Mouse (Mus musculus) heart, embryonic 13.5 days (tissue): ENCODE results near the gene Nxpe3. TPM values are rescaled to one million over a fixed set of nuclear protein-coding genes. Genes with fewer than 3 reads are reported as not detected.

ENCODE experiments used
- ATAC-seq: fragments of 200-750 bp; cut with Nextera tagmentation; 2 replicates; pipeline ENCODE4 v1.8.0; 2017; ENCODE audit warnings: moderate TSS enrichment; ENCODE audit not compliant: insufficient number of reproducible peaks, low FRiP score, low TSS enrichment; ENCODE audit errors: extremely low read depth
- H3K27ac ChIP-seq: fragments of 300-500 bp; sonication (generic); replicated peaks from 2 replicates; pipeline ENCODE4 v1.5.1; 2015; ENCODE audit warnings: moderate library complexity, mild to moderate bottlenecking, inconsistent platforms
- H3K27me3 ChIP-seq: fragments of 300-500 bp; sonication (generic); replicated peaks from 2 replicates; pipeline ENCODE4 v1.6.1; 2015; ENCODE audit warnings: mild to moderate bottlenecking, inconsistent platforms
- H3K36me3 ChIP-seq: fragments of 300-500 bp; sonication (generic); 2 replicates; pipeline ENCODE4 v1.6.1; 2015; ENCODE audit warnings: mild to moderate bottlenecking, inconsistent platforms
- H3K4me1 ChIP-seq: fragments of 300-500 bp; sonication (generic); 2 replicates; pipeline ENCODE4 v1.6.1; 2015; ENCODE audit warnings: inconsistent platforms
- H3K4me2 ChIP-seq: fragments of 300-500 bp; sonication (generic); 2 replicates; pipeline ENCODE4 v1.6.1; 2015; ENCODE audit warnings: inconsistent platforms, mild to moderate bottlenecking, moderate library complexity
- H3K4me3 ChIP-seq: fragments of 300-500 bp; sonication (generic); 2 replicates; pipeline ENCODE4 v1.5.1; 2015; ENCODE audit warnings: moderate library complexity, mild to moderate bottlenecking, inconsistent platforms
- H3K9ac ChIP-seq: fragments of 300-500 bp; sonication (generic); 2 replicates; pipeline ENCODE4 v1.6.1; 2015; ENCODE audit warnings: inconsistent platforms, mild to moderate bottlenecking, moderate library complexity
- H3K9me3 ChIP-seq: fragments of 300-500 bp; sonication (generic); 2 replicates; pipeline ENCODE4 v1.6.1; 2016; ENCODE audit warnings: inconsistent platforms
- WGBS: fragments of 180-500 bp; shearing (Covaris S2); methylation state at CpG from one replicate; pipeline ENCODE4 v1.1.7; 2015; ENCODE audit warnings: mixed read lengths; 5-methylcytosine and 5-hydroxymethylcytosine counted together
- polyA plus RNA-seq: library from polyadenylated mRNA; unstranded; fragments of >200 nt; fragmentation: Nextera tagmentation; extraction: Ambion mirVana; gene quantifications from 2 replicates; pipeline ENCODE4 v1.2.1, GENCODE M21; 2015

Gene Nxpe3
- polyA plus RNA-seq, 1 experiment from 2014 or later: 0.59 TPM

DNA sequence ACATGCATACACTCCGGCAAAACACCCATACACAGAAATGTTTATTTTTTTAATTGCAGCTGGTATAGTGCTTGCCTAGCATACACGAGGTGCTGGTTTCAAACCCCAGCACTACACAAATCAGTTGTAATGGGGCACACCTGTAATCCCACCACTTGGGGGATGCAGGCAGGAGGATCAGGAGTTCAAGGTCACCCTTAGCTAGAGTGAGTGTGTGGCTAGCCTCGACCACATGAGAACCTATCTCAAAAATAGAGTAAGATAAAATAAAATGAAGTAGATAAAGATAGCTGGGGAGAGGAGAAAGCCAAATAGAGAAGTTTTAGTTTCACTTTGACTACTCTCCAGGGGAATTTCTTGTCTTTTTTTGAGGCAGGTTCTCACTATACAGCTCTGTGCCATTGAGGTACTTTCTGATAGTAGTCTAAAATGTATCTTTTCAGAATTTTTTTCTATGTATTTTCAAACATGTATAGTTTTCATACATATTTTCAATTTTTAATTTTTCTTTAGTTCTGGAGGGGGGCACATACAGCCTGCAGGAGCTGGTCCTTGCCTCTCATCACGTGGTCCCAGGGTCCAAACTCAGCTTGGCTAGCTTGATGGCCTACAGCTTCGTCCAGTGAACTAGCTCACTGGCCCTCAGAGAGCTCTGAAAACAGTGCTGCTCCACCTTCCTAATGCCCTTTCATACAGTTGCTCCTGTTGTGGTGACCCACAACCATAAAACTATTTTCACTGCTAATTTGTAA, 12.0 kb upstream of the Nxpe3 start:
- peaks cover 61% of the 10 kb centered on the region for H3K36me3 ChIP-seq
- H3K27me3 ChIP-seq: no peaks in the 10 kb centered on the region
- H3K4me3 ChIP-seq: no peak overlapping the region
- H3K9ac ChIP-seq: no peak overlapping the region
- H3K4me2 ChIP-seq: no peak overlapping the region
- H3K27ac ChIP-seq: no peak overlapping the region
- ATAC-seq: no peak
- 83% methylated on average over 5 of the region's 5 CpGs for WGBS
- H3K4me1 ChIP-seq: no peaks in the 10 kb centered on the region
- H3K9me3 ChIP-seq: no peaks in the 10 kb centered on the region

DNA sequence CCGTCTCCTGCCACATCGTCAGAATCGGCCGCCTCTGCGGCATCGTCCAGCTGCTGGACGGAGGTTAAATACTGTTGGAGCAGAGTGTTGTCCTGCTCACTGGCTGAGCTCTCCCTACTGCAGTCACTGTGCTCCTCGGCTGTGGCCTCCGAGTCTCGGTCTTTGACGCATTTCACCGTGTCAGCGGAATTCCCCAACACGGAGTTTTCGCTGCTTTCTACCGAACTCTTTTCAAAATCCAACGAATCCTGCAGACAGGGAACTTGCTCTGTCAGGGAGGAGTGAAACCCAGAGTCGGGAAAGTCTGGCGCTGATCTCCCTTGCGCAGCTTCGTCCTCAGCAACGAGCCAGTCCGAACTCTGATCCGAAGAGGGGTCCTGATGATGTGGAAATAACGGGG, 10.3 kb upstream of the Nxpe3 start:
- Histone ChIP-seq H3K9ac (no peak overlapping the region), H3K27me3 (no peaks in the 10 kb centered on the region), H3K36me3 (peaks cover 54% of the 10 kb centered on the region), H3K27ac (no peak overlapping the region), H3K4me3 (no peak overlapping the region), H3K4me1 (no peaks in the 10 kb centered on the region), H3K9me3 (no peaks in the 10 kb centered on the region), H3K4me2 (no peak overlapping the region)
- 84% methylated on average over 25 of the region's 25 CpGs for WGBS
- ATAC-seq: no peak

DNA sequence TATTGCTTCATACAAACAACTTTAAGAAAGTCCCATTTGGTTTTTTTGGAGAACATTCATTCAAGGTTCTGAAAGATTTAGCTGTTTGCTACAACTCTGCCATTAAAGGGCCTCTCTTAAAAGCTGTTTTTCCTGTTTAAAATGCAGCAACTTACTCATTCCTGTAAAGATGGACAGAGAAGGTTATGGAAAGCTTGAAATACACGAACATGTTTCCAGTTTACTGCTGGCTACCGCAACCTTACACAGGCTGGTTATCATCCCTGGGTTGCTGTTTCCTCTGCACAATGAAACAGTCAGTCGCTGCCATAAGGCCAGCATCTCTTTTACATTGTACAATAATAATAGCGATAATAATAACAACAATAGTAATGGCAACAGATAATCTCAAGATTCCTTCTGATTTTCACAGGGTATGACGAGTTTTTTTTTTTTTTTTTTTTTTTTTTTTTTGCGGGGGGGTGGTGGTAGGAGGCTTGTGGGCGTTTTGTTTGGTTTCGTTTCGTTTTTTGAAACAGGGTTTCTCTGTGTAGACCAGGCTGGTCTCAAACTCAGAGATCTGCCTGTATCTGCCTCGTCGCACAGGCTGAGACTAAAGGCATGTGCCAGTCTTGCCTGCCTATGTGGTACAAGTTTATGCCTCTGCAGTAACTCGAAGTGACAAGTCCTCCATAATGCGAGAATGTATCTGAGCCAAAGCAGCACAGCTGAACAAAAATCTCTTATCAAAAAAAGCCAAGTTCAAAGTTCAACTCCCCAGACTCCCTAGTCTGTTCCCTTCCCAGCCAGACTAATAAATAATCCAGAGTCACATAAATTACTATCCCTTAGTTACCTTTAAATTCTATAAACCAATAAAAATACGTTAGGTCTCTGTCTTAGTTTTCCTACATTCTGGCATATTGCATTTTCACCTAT, 7.0 kb upstream of the Nxpe3 start:
- H3K9me3 ChIP-seq: no peaks in the 10 kb centered on the region
- no peak for ATAC-seq
- H3K4me2 ChIP-seq: no peak overlapping the region
- H3K27ac ChIP-seq: no peak overlapping the region
- peaks cover 9% of the 10 kb centered on the region for H3K4me1 ChIP-seq
- H3K36me3 ChIP-seq: peaks cover 31% of the 10 kb centered on the region
- WGBS: 80% methylated on average over 14 of the region's 14 CpGs
- H3K9ac ChIP-seq: no peak overlapping the region
- H3K4me3 ChIP-seq: no peak overlapping the region
- H3K27me3 ChIP-seq: no peaks in the 10 kb centered on the region

DNA sequence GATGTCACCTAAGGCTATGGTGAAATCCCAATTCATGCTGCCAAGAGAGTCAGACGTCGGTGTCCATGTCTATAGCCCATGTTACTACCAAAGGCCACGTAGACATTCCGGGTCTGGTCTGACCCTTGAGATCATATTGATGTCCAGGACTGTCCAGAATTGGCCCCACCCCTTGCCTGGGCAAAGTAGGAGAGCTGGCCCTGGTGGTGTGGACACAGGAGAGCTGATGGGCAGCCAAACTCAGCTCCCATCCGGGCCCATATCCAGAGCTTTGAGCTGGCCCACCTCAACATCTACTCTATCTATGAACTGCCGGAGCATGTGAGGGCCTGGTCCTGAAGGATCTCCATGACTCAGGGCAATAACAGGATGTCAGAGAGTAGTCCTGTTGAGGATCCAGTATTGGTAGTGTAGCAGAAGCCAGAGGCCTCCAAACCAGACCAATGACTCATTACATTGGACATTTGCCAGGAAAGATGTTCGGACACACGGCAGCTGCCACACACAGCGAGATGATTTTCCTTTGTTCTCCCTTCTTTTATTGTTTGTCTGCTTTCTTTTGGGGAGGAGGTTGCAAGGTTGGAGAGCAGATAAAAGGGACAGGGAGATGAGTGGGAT, 3.4 kb upstream of the Nxpe3 start:
- Histone ChIP-seq H3K36me3 (peaks cover 4% of the 10 kb centered on the region), H3K9ac (no peak overlapping the region), H3K27me3 (no peaks in the 10 kb centered on the region), H3K4me3 (no peak overlapping the region), H3K4me2 (no peak overlapping the region), H3K4me1 (peaks cover 27% of the 10 kb centered on the region), H3K9me3 (no peaks in the 10 kb centered on the region), H3K27ac (0 out of 2 replicates have a peak overlapping the region, but pooled peaks have one; percentile 12)
- 53% methylated on average over 9 of the region's 9 CpGs for WGBS
- no peak for ATAC-seq

DNA sequence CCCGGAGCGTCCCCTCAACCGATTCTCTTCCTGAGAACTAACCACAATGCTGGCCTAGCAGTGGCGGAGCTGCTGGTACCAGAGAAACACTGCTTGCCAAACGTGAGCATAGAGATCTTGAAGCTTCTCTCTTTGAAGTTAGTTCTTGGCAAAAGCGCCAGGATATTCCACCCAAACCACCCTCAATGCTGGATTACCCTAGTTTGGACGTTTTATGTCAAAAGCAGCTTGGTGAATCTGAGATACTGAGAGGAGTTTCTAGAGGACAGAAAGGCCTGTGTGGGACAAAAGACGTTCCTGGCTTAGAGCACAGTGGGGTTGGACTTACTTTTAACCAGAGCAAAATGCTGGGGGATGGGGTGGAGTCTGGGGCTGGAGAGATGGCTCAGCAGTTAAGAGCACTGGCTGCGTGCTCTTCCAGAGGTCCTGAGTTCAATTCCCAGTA, 588 bp upstream of the Nxpe3 start:
- ATAC-seq: no peak
- 5% methylated on average over 9 of the region's 9 CpGs for WGBS
- Histone ChIP-seq H3K36me3 (no peaks in the 10 kb centered on the region), H3K9me3 (no peaks in the 10 kb centered on the region), H3K4me1 (peaks cover 36% of the 10 kb centered on the region), H3K27ac (peak overlapping the region; percentile 73), H3K9ac (peak overlapping the region; percentile 81), H3K4me2 (peak overlapping the region; percentile 82), H3K27me3 (no peaks in the 10 kb centered on the region), H3K4me3 (peak overlapping the region; percentile 82)

DNA sequence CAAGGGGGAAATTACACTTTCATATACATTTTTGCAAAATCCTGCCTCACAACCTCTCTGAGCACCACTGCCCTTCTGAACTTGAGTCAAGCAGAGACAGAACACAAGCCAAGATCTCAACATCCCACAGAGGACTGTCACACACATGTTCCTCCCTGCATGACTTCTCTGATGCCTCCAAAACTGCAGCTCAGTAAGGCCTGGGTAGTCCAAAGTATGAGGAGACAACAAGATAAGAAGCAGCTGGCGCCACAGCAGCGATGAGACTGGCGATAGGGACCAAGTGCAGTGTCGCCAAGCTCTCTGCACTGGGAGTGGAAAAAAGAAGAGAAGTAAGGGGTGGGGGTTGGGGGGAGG, 571 bp downstream of the Nxpe3 start:
- H3K9ac ChIP-seq: peak overlapping the region; percentile 81
- H3K36me3 ChIP-seq: peaks cover 3% of the 10 kb centered on the region
- no peaks in the 10 kb centered on the region for H3K9me3 ChIP-seq
- H3K4me1 ChIP-seq: peaks cover 36% of the 10 kb centered on the region
- WGBS: 0% methylated on average over 4 of the region's 4 CpGs
- no peak overlapping the region; the same call in 1 of the 2 replicates for H3K27ac ChIP-seq
- peak overlapping the region; percentile 82 for H3K4me3 ChIP-seq
- H3K27me3 ChIP-seq: no peaks in the 10 kb centered on the region
- peak overlapping the region; percentile 82 for H3K4me2 ChIP-seq
- no peak for ATAC-seq

DNA sequence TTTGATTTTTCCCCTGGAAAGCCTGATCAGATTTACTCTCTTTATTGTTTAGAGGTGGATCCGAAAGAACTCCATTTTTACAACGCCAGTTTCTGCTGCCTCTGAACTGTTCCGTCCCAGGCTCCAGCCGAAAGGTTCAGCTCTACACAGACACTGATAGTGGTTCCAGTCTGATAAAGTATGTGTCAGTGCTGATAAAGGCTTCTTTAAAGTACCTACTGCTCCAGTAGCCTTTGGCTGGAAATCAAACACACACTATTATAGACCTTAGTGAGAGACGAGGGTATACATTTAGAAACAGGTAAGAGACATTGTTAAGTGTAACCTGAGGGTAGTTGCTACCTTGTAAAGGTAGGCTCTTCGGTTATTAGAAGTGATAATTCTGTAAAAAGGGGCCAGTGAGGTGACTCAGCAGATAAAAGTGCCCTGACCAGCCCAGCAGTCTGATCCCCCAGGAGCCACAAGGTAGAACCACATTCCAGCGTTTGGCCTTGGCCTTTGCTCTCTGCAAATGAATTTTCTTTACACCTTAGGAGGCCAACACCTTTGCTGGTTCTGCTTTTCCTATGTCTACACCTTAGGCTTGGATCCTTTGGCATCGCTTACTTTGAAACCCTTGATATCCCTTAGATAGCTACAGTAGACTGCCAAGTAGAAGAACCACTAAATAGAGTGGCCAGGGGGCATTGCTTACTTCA, 1.5 kb downstream of the Nxpe3 start:
- H3K4me3 ChIP-seq: no peak overlapping the region
- peak overlapping the region; percentile 82 for H3K4me2 ChIP-seq

DNA sequence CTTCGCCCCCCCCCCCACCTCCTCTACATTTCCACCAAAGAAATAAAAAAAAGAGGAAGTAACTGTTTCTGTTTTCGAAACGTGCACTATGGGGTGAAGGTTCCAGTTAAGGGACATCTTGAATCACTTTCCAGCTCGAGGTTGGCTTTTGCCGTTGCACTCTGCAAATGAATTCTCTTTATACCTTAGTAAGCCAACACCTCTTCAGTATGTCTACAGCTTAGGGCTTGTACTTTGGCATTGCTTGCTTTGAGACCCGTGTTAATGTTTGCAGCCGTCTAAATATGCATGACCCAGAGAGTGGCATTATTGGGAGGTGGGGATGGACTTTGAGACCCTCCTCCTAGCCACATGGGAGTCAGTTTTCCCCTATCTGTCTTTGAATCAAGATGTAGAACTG, 2.6 kb downstream of the Nxpe3 start:
- Histone ChIP-seq H3K27me3 (no peaks in the 10 kb centered on the region), H3K4me2 (no peak overlapping the region), H3K4me1 (peaks cover 31% of the 10 kb centered on the region), H3K4me3 (no peak overlapping the region), H3K27ac (no peak overlapping the region), H3K36me3 (peaks cover 4% of the 10 kb centered on the region), H3K9me3 (no peaks in the 10 kb centered on the region), H3K9ac (no peak overlapping the region)
- no peak for ATAC-seq
- 69% methylated on average over 6 of the region's 7 CpGs for WGBS

More for the DNA sequence above, 1.5 kb downstream of the Nxpe3 start:
- Histone ChIP-seq H3K9me3 (no peaks in the 10 kb centered on the region), H3K27ac (no peak overlapping the region), H3K9ac (no peak overlapping the region), H3K27me3 (no peaks in the 10 kb centered on the region), H3K36me3 (peaks cover 4% of the 10 kb centered on the region), H3K4me1 (peaks cover 33% of the 10 kb centered on the region)
- ATAC-seq: no peak
- WGBS: 31% methylated on average over 8 of the region's 8 CpGs

DNA sequence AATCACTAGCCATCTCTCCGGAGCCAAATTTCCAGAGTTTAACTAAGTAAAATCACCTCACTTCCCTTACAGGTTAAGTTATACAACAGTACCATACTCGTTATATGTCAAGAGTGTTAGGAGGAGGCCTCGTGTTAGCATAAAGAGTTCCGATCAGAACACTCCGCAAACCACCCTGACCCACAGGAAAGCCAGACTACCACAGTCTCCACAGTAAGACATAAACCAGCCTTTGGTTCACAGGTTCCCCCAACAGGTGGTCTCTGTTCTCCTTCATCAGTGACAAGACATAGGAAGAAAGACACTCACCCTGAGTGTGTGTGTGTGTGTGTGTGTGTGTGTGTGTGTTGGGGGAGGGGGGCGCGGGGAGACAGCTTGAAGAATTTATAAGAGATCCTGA, 3.7 kb downstream of the Nxpe3 start:
- no peak overlapping the region for H3K9ac ChIP-seq
- no peak for ATAC-seq

DNA sequence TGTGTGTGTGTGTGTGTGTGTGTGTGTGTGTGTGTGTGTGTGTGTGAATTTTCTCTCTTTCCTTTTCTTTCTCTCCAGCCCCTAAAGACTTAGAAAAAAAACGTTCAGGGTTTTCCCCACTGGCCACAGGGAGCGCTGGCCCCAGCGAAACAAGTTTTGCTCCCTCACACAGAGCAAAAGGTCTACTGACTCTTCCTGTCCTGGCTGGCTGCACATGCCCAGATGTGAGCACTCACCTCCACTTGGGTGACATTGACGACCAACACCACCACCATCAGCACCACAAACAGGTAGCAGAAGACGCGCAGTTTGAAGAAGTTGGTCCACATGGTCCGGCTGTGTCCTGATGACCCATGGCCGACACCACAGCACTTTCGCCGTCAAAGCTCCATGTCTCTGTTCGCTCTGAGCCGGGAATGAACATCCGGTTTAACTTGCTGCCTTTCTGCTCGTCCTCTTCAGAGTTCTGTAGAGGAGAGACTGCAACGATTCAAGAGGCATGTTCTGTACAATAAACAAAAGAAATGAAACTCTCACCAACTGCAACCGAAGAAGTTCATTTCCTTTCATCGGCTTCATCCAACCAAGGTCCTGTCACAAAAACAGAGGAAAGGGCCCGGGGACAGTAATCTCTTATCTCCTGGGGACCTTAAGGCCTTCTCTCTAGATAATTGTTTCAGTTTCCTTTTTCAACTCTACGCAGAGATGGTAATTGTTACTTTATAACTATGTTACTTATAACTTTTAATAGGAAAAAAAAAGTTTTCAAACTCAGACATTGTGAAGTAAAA, 4.5 kb downstream of the Nxpe3 start:
- 72% methylated on average over 19 of the region's 19 CpGs for WGBS
- Histone ChIP-seq H3K4me2 (no peak overlapping the region; the same call in 1 of the 2 replicates), H3K36me3 (peaks cover 4% of the 10 kb centered on the region), H3K4me3 (no peak overlapping the region), H3K27me3 (no peaks in the 10 kb centered on the region), H3K4me1 (peaks cover 27% of the 10 kb centered on the region), H3K27ac (no peak overlapping the region), H3K9me3 (no peaks in the 10 kb centered on the region), H3K9ac (no peak overlapping the region)
- ATAC-seq: no peak

More for the DNA sequence above, 3.7 kb downstream of the Nxpe3 start:
- Histone ChIP-seq H3K36me3 (peaks cover 4% of the 10 kb centered on the region), H3K27ac (no peak overlapping the region), H3K4me3 (no peak overlapping the region), H3K4me1 (peaks cover 31% of the 10 kb centered on the region), H3K27me3 (no peaks in the 10 kb centered on the region), H3K9me3 (no peaks in the 10 kb centered on the region), H3K4me2 (no peak overlapping the region)
- 93% methylated on average over 7 of the region's 7 CpGs for WGBS
